Mouse (Mus musculus) hindbrain, embryonic 10.5 days (tissue): ENCODE data around the gene Prrc2a. TPM values are rescaled to one million over a fixed set of nuclear protein-coding genes. Genes with fewer than 3 reads are reported as not detected.

Source experiments
- DNase-seq: peaks from one replicate; pipeline ENCODE4 v3.0.0-alpha.2; 2017; ENCODE audit warnings: low spot score
- H3K27ac ChIP-seq: fragments of 300-500 bp; sonication (generic); 2 replicates; pipeline ENCODE4 v1.5.1; 2016; ENCODE audit warnings: mild to moderate bottlenecking, moderate library complexity
- H3K27me3 ChIP-seq: fragments of 300-500 bp; sonication (generic); 2 replicates; pipeline ENCODE4 v1.6.1; 2016; ENCODE audit warnings: mild to moderate bottlenecking; ENCODE audit not compliant: poor library complexity, insufficient read depth, severe bottlenecking
- H3K36me3 ChIP-seq: fragments of 300-500 bp; sonication (generic); 2 replicates; pipeline ENCODE4 v1.6.1; 2016; ENCODE audit warnings: mild to moderate bottlenecking, moderate library complexity
- H3K4me1 ChIP-seq: fragments of 300-500 bp; sonication (generic); replicated peaks from 2 replicates; pipeline ENCODE4 v1.6.1; 2016; ENCODE audit warnings: mild to moderate bottlenecking
- H3K4me3 ChIP-seq: fragments of 300-500 bp; sonication (generic); 2 replicates; pipeline ENCODE4 v1.5.1; 2016; ENCODE audit warnings: mild to moderate bottlenecking, moderate library complexity
- H3K9me3 ChIP-seq: fragments of 300-500 bp; sonication (generic); 2 replicates; pipeline ENCODE4 v1.6.1; 2016; ENCODE audit warnings: mild to moderate bottlenecking, moderate library complexity
- WGBS: fragments of 180-500 bp; shearing (Covaris S2); methylation state at CpG from one replicate; pipeline ENCODE4 v1.1.7; 2016; 5-methylcytosine and 5-hydroxymethylcytosine counted together
- polyA plus RNA-seq: library from polyadenylated mRNA; unstranded; fragments of >200 nt; fragmentation: Nextera tagmentation; extraction: Ambion mirVana; gene quantifications from 2 replicates; pipeline ENCODE4 v1.2.1, GENCODE M21; 2016

Gene Prrc2a
- polyA plus RNA-seq, 1 experiment from 2014 or later = 221 TPM

DNA sequence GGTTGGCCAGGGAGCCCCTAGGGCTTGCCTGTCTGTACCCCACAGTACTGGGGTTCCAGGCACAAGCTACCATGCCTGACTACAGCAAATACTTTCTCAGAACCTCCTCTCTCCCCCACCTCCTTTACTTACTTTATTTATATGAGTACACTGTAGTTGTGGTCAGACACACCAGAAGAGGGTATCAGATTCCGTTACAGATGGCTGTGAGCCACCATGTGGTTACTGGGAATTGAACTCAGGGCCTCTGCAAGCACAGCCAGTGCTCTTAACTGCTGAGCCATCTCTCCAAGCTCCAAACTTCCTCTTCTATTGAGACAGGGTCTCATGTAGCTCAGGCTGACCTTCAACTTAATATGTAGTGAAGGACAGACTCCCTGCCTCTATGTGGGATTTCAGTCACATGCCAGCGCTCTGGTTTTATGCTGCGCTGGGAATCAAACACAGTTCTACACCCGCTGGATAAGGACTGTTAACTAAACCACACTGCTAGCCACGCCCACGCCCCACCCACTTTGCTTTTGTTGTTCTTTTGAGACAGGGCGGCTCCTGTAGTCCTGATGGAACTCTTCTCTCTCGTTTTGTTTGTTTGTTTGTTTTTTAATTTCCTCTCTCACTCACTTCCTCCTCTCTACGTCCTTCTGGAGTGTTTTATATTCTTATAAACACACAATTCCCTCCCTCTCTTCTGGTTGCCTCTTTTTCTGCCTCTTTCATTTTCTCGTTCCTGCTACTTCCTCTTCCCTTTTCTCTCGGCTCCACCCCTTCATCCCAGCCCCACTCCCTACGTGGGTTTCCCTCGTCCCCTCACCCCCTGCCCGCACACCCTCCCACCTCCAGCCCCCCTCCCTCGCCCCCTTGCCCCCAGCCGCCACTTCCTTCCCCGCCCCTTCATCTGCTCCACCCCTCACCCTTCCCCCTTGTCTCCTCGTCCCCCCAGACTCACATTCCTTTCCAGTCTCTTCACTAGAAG lies 21.2 kb upstream of the Prrc2a start:
- peaks cover 18% of the 10 kb centered on the region for H3K4me1 ChIP-seq
- 3% methylated on average over 18 of the region's 18 CpGs for WGBS
- peak overlapping the region; percentile 88 for H3K27ac ChIP-seq
- no peaks in the 10 kb centered on the region for H3K36me3 ChIP-seq
- H3K27me3 ChIP-seq = no peaks in the 10 kb centered on the region
- peak overlapping the region; percentile 55 for H3K4me3 ChIP-seq
- peak; percentile 66 for DNase-seq
- H3K9me3 ChIP-seq = no peaks in the 10 kb centered on the region

DNA sequence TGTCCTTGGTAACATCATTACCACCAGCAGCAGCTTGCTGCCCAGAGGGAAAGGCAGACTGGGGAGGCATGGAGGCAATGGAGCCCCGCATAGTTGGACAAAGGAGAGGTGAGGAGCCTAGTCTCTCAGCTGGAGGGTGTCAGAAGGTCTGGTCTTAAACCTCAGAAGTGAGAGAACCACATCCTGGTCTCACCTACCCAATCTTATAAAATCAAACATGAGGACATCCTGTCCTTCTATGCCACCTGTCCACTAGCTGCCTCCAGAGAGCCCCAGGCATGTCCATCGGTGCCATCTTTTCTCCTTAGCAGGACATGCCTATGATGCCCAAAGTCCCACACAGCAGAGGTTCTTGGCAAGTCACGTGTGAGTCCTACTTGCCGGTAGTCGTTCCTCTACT lies 15.4 kb upstream of the Prrc2a start:
- H3K4me1 ChIP-seq = 0 out of 2 replicates have a peak, but pooled peaks cover under 1% of the 10 kb centered on the region
- no peaks in the 10 kb centered on the region for H3K27me3 ChIP-seq
- WGBS = 88% methylated on average over 5 of the region's 5 CpGs
- no peaks in the 10 kb centered on the region for H3K9me3 ChIP-seq
- DNase-seq = no peak
- H3K36me3 ChIP-seq = no peaks in the 10 kb centered on the region
- H3K27ac ChIP-seq = no peak overlapping the region
- H3K4me3 ChIP-seq = no peak overlapping the region

GRCm38 (mm10) chr17:35178528-35178927 lies 13.8 kb upstream of the Prrc2a start:
- DNase-seq = peak; percentile 72
- Histone ChIP-seq H3K4me1 (no peaks in the 10 kb centered on the region), H3K9me3 (no peaks in the 10 kb centered on the region), H3K36me3 (no peaks in the 10 kb centered on the region), H3K27me3 (no peaks in the 10 kb centered on the region), H3K4me3 (no peak overlapping the region), H3K27ac (no peak overlapping the region)
- WGBS = 15% methylated on average over 5 of the region's 5 CpGs

GRCm38 (mm10) chr17:35175968-35176367 lies 11.3 kb upstream of the Prrc2a start, which contains the start of gene Aif1:
Aif1 (minus strand) TSS chr17:35176068.
- no peaks in the 10 kb centered on the region; the same call in 1 of the 2 replicates for H3K27me3 ChIP-seq
- H3K4me1 ChIP-seq = no peaks in the 10 kb centered on the region
- no peak within 1 kb of the TSS for H3K27ac ChIP-seq
- no peak within 1 kb of the TSS for H3K4me3 ChIP-seq
- H3K9me3 ChIP-seq = no peaks in the 10 kb centered on the region
- WGBS = 38% methylated on average over 2 of the region's 2 CpGs
- H3K36me3 ChIP-seq = no peaks in the 10 kb centered on the region
- DNase-seq = no peak

GRCm38 (mm10) chr17:35175382-35175781 lies 10.7 kb upstream of the Prrc2a start:
- no peak for DNase-seq
- H3K27me3 ChIP-seq = no peaks in the 10 kb centered on the region; the same call in 1 of the 2 replicates
- H3K4me3 ChIP-seq = no peak overlapping the region
- H3K4me1 ChIP-seq = no peaks in the 10 kb centered on the region
- H3K36me3 ChIP-seq = no peaks in the 10 kb centered on the region
- 72% methylated on average over 6 of the region's 6 CpGs for WGBS
- H3K27ac ChIP-seq = no peak overlapping the region
- H3K9me3 ChIP-seq = no peaks in the 10 kb centered on the region

DNA sequence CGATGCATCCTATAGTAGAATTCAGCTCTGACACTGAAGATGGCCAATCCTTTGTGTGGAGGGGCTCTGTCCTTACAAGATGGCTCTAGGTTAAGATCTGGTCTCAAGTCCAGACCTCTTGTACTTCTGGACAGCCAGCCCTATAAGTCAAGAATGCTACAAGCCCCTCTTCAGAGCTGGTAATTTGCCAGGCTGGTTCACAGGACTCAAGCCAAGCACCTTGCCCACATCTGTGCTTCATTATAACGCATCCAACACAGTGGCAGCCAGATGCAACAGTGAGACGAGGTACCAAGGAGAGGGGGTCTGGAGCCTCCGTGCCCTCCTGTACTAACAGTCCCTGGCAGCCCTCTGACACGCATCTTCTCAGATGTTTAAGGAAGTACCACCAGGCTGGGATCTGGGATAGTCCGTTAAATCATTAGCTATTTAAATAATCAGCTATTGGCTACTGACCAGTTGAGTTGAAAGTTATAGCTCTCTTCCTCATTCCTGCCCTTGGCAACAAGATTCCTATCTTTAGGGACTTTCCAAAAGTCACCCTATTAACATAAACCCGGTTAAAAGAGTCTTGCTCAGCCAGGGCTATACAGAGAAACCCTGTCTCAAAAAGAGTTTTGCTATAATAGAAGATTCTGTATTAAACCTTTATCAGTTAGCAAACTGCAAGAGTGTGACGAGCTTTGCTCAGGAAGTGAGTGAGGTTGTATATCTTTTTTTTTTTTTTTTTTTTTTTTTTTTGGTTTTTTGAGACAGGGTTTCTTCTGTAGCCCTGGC lies 9.7 kb upstream of the Prrc2a start:
- WGBS = 76% methylated on average over 8 of the region's 8 CpGs
- Histone ChIP-seq H3K27ac (no peak overlapping the region), H3K36me3 (no peaks in the 10 kb centered on the region), H3K4me1 (no peaks in the 10 kb centered on the region), H3K9me3 (no peaks in the 10 kb centered on the region), H3K27me3 (no peaks in the 10 kb centered on the region; the same call in 1 of the 2 replicates), H3K4me3 (no peak overlapping the region)
- DNase-seq = no peak

- WGBS = 77% methylated on average over 3 of the region's 3 CpGs
- H3K4me3 ChIP-seq = no peak overlapping the region
- no peak for DNase-seq
Observed at GRCm38 (mm10) chr17:35173329-35173728, 8.6 kb upstream of the Prrc2a start.

DNA sequence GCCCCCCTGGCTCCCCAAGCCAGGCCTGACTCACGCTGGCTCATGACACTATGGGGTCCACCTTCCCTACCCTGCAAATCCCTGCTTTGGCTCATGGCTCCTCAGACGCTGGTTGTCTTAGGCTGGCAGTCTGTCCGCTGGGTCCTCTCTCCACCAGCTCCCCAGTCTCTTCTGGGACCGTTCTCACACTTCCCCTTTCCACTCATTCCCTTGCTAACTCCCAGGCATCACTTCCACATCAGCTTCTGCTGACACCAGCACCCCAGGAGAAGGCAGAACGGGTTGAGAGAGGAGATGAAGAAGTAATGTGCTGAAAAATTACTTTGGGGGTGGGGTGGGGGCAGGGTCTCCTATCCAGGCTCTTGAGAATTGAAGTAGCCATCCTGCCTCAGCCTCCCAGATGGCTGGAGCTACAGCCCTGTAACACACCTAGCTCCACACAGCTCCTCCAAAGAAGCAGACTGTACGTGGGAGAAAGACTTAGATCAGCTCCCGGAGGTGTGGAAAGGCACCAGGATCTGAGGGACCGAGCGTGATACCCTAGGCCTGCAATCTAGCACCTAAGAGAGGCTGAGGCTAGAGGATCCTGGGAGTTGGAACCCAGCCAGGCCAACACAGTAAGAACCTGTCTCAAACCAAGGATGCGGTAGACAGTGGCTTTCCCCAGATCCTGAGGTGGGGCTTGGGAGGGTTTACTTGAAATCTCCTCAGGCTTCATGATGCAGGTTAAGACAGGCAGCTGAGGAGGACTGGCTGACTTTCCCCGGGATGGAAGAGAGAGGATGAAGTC lies 7.9 kb upstream of the Prrc2a start:
- H3K4me3 ChIP-seq = no peak overlapping the region
- 71% methylated on average over 11 of the region's 11 CpGs for WGBS

More at GRCm38 (mm10) chr17:35173329-35173728, 8.6 kb upstream of the Prrc2a start:
- H3K36me3 ChIP-seq = no peaks in the 10 kb centered on the region
- H3K4me1 ChIP-seq = no peaks in the 10 kb centered on the region
- H3K27ac ChIP-seq = no peak overlapping the region
- no peaks in the 10 kb centered on the region; the same call in 1 of the 2 replicates for H3K27me3 ChIP-seq
- H3K9me3 ChIP-seq = no peaks in the 10 kb centered on the region

GRCm38 (mm10) chr17:35168541-35169207 lies 4.0 kb upstream of the Prrc2a start:
- Histone ChIP-seq H3K4me1 (peaks cover 9% of the 10 kb centered on the region), H3K9me3 (no peaks in the 10 kb centered on the region), H3K27ac (0 out of 2 replicates have a peak overlapping the region, but pooled peaks have one; percentile 18), H3K27me3 (no peaks in the 10 kb centered on the region; the same call in 1 of the 2 replicates), H3K4me3 (no peak overlapping the region), H3K36me3 (no peaks in the 10 kb centered on the region)
- DNase-seq = no peak
- 32% methylated on average over 4 of the region's 4 CpGs for WGBS

More for the DNA sequence above, 7.9 kb upstream of the Prrc2a start:
- Histone ChIP-seq H3K4me1 (no peaks in the 10 kb centered on the region), H3K27me3 (no peaks in the 10 kb centered on the region; the same call in 1 of the 2 replicates), H3K9me3 (no peaks in the 10 kb centered on the region), H3K36me3 (no peaks in the 10 kb centered on the region), H3K27ac (no peak overlapping the region)
- no peak for DNase-seq

GRCm38 (mm10) chr17:35167794-35168193 lies 3.1 kb upstream of the Prrc2a start:
- DNase-seq = no peak
- 92% methylated on average over 7 of the region's 7 CpGs for WGBS

DNA sequence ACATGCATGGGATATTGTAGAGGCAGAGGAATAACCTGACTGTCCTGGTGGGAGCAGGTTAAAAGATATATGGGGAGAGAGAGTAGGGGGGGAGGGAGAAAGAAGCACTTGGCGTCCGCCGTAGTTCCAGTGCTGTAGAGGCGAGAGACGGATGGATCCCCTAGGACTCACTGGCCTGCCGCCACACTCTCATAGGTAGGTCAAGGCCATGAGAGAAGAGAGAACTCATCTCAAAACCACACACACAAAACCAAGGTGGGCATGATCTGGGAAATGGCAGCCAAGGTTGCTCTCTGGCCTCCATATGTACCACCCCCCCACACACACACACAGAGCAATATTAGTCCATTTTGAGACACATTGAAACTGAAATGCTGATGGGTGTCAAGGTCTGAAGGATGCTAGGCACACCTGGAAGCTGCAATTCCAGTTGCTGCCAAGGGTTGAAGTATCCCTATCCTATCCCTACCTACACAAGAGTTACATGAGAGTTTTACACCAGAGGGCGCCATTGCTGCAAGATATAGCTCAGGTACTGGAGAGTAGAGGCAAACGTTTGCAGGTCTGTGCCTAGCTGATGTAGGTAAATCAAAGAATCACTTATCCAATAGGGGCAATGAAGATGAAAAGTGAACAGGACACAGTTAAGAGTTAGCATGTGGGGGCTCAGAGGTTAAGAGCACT lies 1.8 kb upstream of the Prrc2a start:
- no peaks in the 10 kb centered on the region for H3K27me3 ChIP-seq
- H3K4me3 ChIP-seq = peak overlapping the region; percentile 97
- WGBS = 73% methylated on average over 8 of the region's 8 CpGs
- DNase-seq = no peak
- H3K9me3 ChIP-seq = no peaks in the 10 kb centered on the region
- peak overlapping the region; percentile 100 for H3K27ac ChIP-seq
- peaks cover 15% of the 10 kb centered on the region for H3K36me3 ChIP-seq
- peaks cover 30% of the 10 kb centered on the region for H3K4me1 ChIP-seq

More at GRCm38 (mm10) chr17:35167794-35168193, 3.1 kb upstream of the Prrc2a start:
- Histone ChIP-seq H3K4me1 (peaks cover 17% of the 10 kb centered on the region), H3K27me3 (no peaks in the 10 kb centered on the region; the same call in 1 of the 2 replicates), H3K4me3 (0 out of 2 replicates have a peak overlapping the region, but pooled peaks have one; percentile 0), H3K36me3 (peaks cover 2% of the 10 kb centered on the region), H3K9me3 (no peaks in the 10 kb centered on the region), H3K27ac (no peak overlapping the region)
